Mouse (Mus musculus): Measurements from ENCODE around the gene 3110082I17Rik. TPM values are rescaled to one million over a fixed set of nuclear protein-coding genes. Genes with fewer than 3 reads are reported as not detected.
A peak's percentile ranks its signal among the peaks of the same experiment; 100 is the strongest.

The 3110082I17Rik gene
- polyA plus RNA-seq, 1 experiment from 2014 or later: 33.5 TPM

- WGBS (ENCODE audit: insufficient replicate concordance): 61% methylated on average over 7 of the region's 7 CpGs
Observed at GRCm38 (mm10) chr5:139432747-139433508, 27.4 kb downstream of the 3110082I17Rik start.

GRCm38 (mm10) chr5:139432333-139432732 lies 28.0 kb downstream of the 3110082I17Rik start:
- peaks cover 19% of the 10 kb centered on the region for H3K4me1 ChIP-seq
- WGBS (ENCODE audit: insufficient replicate concordance): 74% methylated on average over 6 of the region's 6 CpGs
- ATAC-seq: no peak
- no peak overlapping the region for H3K9ac ChIP-seq
- H3K27me3 ChIP-seq (replicated peaks): no peaks in the 10 kb centered on the region
- H3K4me3 ChIP-seq: no peak overlapping the region
- H3K9me3 ChIP-seq (replicated peaks): no peaks in the 10 kb centered on the region
- H3K4me2 ChIP-seq: no peak overlapping the region
- no peak overlapping the region for H3K27ac ChIP-seq
- H3K36me3 ChIP-seq: peaks cover 6% of the 10 kb centered on the region

More at GRCm38 (mm10) chr5:139432747-139433508, 27.4 kb downstream of the 3110082I17Rik start:
- Histone ChIP-seq H3K9ac (no peak overlapping the region), H3K4me2 (no peak overlapping the region), H3K27ac (no peak overlapping the region), H3K27me3 (replicated peaks) (no peaks in the 10 kb centered on the region), H3K36me3 (peaks cover 7% of the 10 kb centered on the region), H3K9me3 (replicated peaks) (no peaks in the 10 kb centered on the region), H3K4me1 (peaks cover 19% of the 10 kb centered on the region), H3K4me3 (no peak overlapping the region)
- ATAC-seq: no peak

- Histone ChIP-seq H3K27ac (no peak overlapping the region), H3K4me2 (no peak overlapping the region), H3K27me3 (replicated peaks) (no peaks in the 10 kb centered on the region), H3K4me1 (peaks cover 17% of the 10 kb centered on the region), H3K9ac (no peak overlapping the region), H3K4me3 (no peak overlapping the region), H3K36me3 (peaks cover 8% of the 10 kb centered on the region; the same call in 1 of the 2 replicates), H3K9me3 (replicated peaks) (no peaks in the 10 kb centered on the region)
- ATAC-seq: no peak
- 59% methylated on average over 12 of the region's 12 CpGs for WGBS (ENCODE audit: insufficient replicate concordance)
Observed at GRCm38 (mm10) chr5:139429818-139430341, 30.4 kb downstream of the 3110082I17Rik start.

- no peak overlapping the region for H3K27ac ChIP-seq
- H3K36me3 ChIP-seq: peaks cover 8% of the 10 kb centered on the region; the same call in 1 of the 2 replicates
- 68% methylated on average over 9 of the region's 9 CpGs for WGBS (ENCODE audit: insufficient replicate concordance)
- H3K4me2 ChIP-seq: no peak overlapping the region
- H3K9ac ChIP-seq: no peak overlapping the region
- no peak for ATAC-seq
- H3K4me3 ChIP-seq: no peak overlapping the region
- no peaks in the 10 kb centered on the region for H3K27me3 ChIP-seq (replicated peaks)
- H3K4me1 ChIP-seq: 0 out of 2 replicates have a peak, but pooled peaks cover 4% of the 10 kb centered on the region
- H3K9me3 ChIP-seq (replicated peaks): no peaks in the 10 kb centered on the region
Observed at GRCm38 (mm10) chr5:139427989-139428388, 32.3 kb downstream of the 3110082I17Rik start.

GRCm38 (mm10) chr5:139427001-139427400 lies 33.3 kb downstream of the 3110082I17Rik start:
- Histone ChIP-seq H3K27me3 (replicated peaks) (no peaks in the 10 kb centered on the region), H3K36me3 (peaks cover 8% of the 10 kb centered on the region; the same call in 1 of the 2 replicates)
- 77% methylated on average over 9 of the region's 9 CpGs for WGBS (ENCODE audit: insufficient replicate concordance)

GRCm38 (mm10) chr5:139425198-139425597 lies 35.1 kb downstream of the 3110082I17Rik start:
- Histone ChIP-seq H3K4me1 (0 out of 2 replicates have a peak, but pooled peaks cover 4% of the 10 kb centered on the region), H3K4me3 (no peak overlapping the region), H3K9me3 (replicated peaks) (no peaks in the 10 kb centered on the region), H3K36me3 (peaks cover 8% of the 10 kb centered on the region; the same call in 1 of the 2 replicates), H3K9ac (no peak overlapping the region), H3K27ac (no peak overlapping the region), H3K4me2 (no peak overlapping the region), H3K27me3 (replicated peaks) (no peaks in the 10 kb centered on the region)
- ATAC-seq: no peak
- WGBS (ENCODE audit: insufficient replicate concordance): 73% methylated on average over 9 of the region's 9 CpGs

More at GRCm38 (mm10) chr5:139427001-139427400, 33.3 kb downstream of the 3110082I17Rik start:
- no peak overlapping the region for H3K9ac ChIP-seq
- H3K4me1 ChIP-seq: 0 out of 2 replicates have a peak, but pooled peaks cover 4% of the 10 kb centered on the region
- no peak overlapping the region for H3K4me3 ChIP-seq
- H3K27ac ChIP-seq: no peak overlapping the region
- H3K9me3 ChIP-seq (replicated peaks): no peaks in the 10 kb centered on the region
- no peak for ATAC-seq
- no peak overlapping the region for H3K4me2 ChIP-seq

GRCm38 (mm10) chr5:139423026-139423865 lies 37.1 kb downstream of the 3110082I17Rik start, which contains the start of gene Gper1:
TSS of gene Gper1 (plus strand) at chr5:139423151.
- Histone ChIP-seq H3K9me3 (replicated peaks) (no peaks in the 10 kb centered on the region), H3K27me3 (replicated peaks) (no peaks in the 10 kb centered on the region), H3K4me2 (no peak within 1 kb of the TSS), H3K27ac (no peak within 1 kb of the TSS), H3K4me3 (no peak within 1 kb of the TSS), H3K9ac (peak within 1 kb of the TSS; percentile 29; the same call in 1 of the 2 replicates), H3K4me1 (peaks cover 17% of the 10 kb centered on the region; the same call in 1 of the 2 replicates), H3K36me3 (peaks cover 8% of the 10 kb centered on the region; the same call in 1 of the 2 replicates)
- no peak for ATAC-seq
- WGBS (ENCODE audit: insufficient replicate concordance): 79% methylated on average over 21 of the region's 21 CpGs

GRCm38 (mm10) chr5:139418633-139419032 lies 41.7 kb downstream of the 3110082I17Rik start:
- no peak for ATAC-seq
- H3K36me3 ChIP-seq: peaks cover 24% of the 10 kb centered on the region
- H3K9me3 ChIP-seq (replicated peaks): peaks cover 8% of the 10 kb centered on the region
- H3K4me3 ChIP-seq: no peak overlapping the region
- no peaks in the 10 kb centered on the region for H3K27me3 ChIP-seq (replicated peaks)
- H3K4me1 ChIP-seq: peaks cover 19% of the 10 kb centered on the region; the same call in 1 of the 2 replicates
- no peak overlapping the region for H3K4me2 ChIP-seq
- 39% methylated on average over 3 of the region's 3 CpGs for WGBS (ENCODE audit: insufficient replicate concordance)
- no peak overlapping the region for H3K9ac ChIP-seq
- no peak overlapping the region for H3K27ac ChIP-seq

GRCm38 (mm10) chr5:139418110-139418509 lies 42.2 kb downstream of the 3110082I17Rik start:
- Histone ChIP-seq H3K4me3 (no peak overlapping the region), H3K4me2 (no peak overlapping the region), H3K9me3 (replicated peaks) (peaks cover 8% of the 10 kb centered on the region), H3K36me3 (peaks cover 24% of the 10 kb centered on the region), H3K9ac (no peak overlapping the region), H3K27ac (no peak overlapping the region), H3K27me3 (replicated peaks) (no peaks in the 10 kb centered on the region), H3K4me1 (peaks cover 16% of the 10 kb centered on the region; the same call in 1 of the 2 replicates)
- WGBS (ENCODE audit: insufficient replicate concordance): 69% methylated on average over 2 of the region's 2 CpGs
- ATAC-seq: no peak

- Histone ChIP-seq H3K4me3 (no peak overlapping the region), H3K36me3 (peaks cover 24% of the 10 kb centered on the region), H3K27me3 (replicated peaks) (no peaks in the 10 kb centered on the region), H3K9me3 (replicated peaks) (peaks cover 8% of the 10 kb centered on the region), H3K4me1 (peaks cover 14% of the 10 kb centered on the region; the same call in 1 of the 2 replicates), H3K27ac (no peak overlapping the region), H3K4me2 (no peak overlapping the region), H3K9ac (no peak overlapping the region)
- no peak for ATAC-seq
- 80% methylated on average over 3 of the region's 3 CpGs for WGBS (ENCODE audit: insufficient replicate concordance)
Observed at GRCm38 (mm10) chr5:139417480-139417879, 42.8 kb downstream of the 3110082I17Rik start.

GRCm38 (mm10) chr5:139416942-139417341 lies 43.4 kb downstream of the 3110082I17Rik start:
- peaks cover 14% of the 10 kb centered on the region; the same call in 1 of the 2 replicates for H3K4me1 ChIP-seq
- H3K36me3 ChIP-seq: peaks cover 24% of the 10 kb centered on the region
- peaks cover 8% of the 10 kb centered on the region for H3K9me3 ChIP-seq (replicated peaks)
- no peak overlapping the region for H3K4me3 ChIP-seq
- no peak overlapping the region for H3K9ac ChIP-seq
- no peak for ATAC-seq
- H3K4me2 ChIP-seq: no peak overlapping the region
- 83% methylated on average over 4 of the region's 4 CpGs for WGBS (ENCODE audit: insufficient replicate concordance)
- no peak overlapping the region for H3K27ac ChIP-seq
- H3K27me3 ChIP-seq (replicated peaks): no peaks in the 10 kb centered on the region

Data from liver, embryonic 12.5 days (tissue).